ENCODE assay signal across 14 mouse cellular contexts in the genomic region with DNA sequence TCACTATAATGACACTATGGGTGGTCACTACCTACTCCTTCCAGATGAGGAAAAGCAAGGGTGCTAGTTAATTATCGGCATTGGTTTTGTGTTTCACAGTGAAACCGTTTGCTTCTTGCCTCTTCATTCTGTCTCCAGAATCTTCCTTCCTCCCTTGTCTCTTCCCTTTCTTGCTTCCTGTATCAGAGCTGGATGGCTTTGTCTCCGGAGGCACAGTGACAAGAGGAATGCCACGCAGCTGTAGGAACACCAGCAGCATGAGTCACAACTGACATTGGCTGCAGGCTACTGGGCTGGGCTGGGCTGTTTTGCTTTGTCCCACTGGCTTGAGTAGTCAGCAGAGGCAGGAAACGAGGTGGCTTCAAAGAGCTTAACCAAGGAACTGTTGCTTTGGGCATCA. TPM values are rescaled to one million over a fixed set of nuclear protein-coding genes. Genes with fewer than 3 reads are reported as not detected.
DNase-seq lines count a peak whose midpoint lies in the region; ATAC-seq and TF ChIP-seq lines count a peak whose summit lies in the region.
"Had no signal": no experiment of that assay in that cellular context is flagged by ENCODE, and none has a peak within 500 bp of the region (broad histone marks: within the 10 kb centered on the region; RNA-seq: fewer than 3 reads in every experiment).

No protein-coding gene starts in this region.

- H3K79me2 ChIP-seq in heart, adult 2 months (replicated peaks; ENCODE audit: control insufficient read depth, insufficient read depth, low read length): no peaks in the 10 kb centered on the region

- no peak for TF ChIP-seq POLR2A in heart, adult 2 months (IDR thresholded peaks at IDR 0.05; ENCODE audit: insufficient read depth, low read depth, low read length)

- no peak overlapping the region for H3K4me2 ChIP-seq in heart, embryonic 11.5 days
- H3K4me2 ChIP-seq: liver, embryonic 11.5 days; midbrain, embryonic 12.5 days had no signal

- no peak overlapping the region for H3K4me3 ChIP-seq in heart, adult 2 months
- H3K4me3 ChIP-seq in heart, embryonic 11.5 days (ENCODE audit: low read depth, low read length): no peak overlapping the region
- H3K4me3 ChIP-seq in left cerebral cortex, adult 2 months: peak overlapping the region; percentile 22; the same call in 1 of the 2 replicates
- H3K4me3 ChIP-seq: midbrain, embryonic 12.5 days had no signal

- no peak overlapping the region for H3K9ac ChIP-seq in heart, adult 2 months (ENCODE audit: low read depth, low read length)
- no peak overlapping the region for H3K9ac ChIP-seq in heart, embryonic 11.5 days (ENCODE audit: low read depth, low read length)
- H3K9ac ChIP-seq: midbrain, embryonic 12.5 days had no signal

- no peaks in the 10 kb centered on the region for H3K9me3 ChIP-seq in heart, embryonic 11.5 days (replicated peaks; ENCODE audit: control insufficient read depth, low read length)
- H3K9me3 ChIP-seq: midbrain, embryonic 12.5 days had no signal

- 0 out of 2 replicates have a peak, but pooled peaks have one; percentile 24 for TF ChIP-seq EP300 in heart, adult 2 months (IDR thresholded peaks at IDR 0.05; ENCODE audit: insufficient read depth, low read depth, low read length)

- no peak overlapping the region for H3K27ac ChIP-seq in heart, adult 2 months
- H3K27ac ChIP-seq in heart, embryonic 11.5 days (ENCODE audit: low read depth, low read length): no peak overlapping the region
- H3K27ac ChIP-seq in left cerebral cortex, adult 2 months: peak overlapping the region; percentile 93
- H3K27ac ChIP-seq: midbrain, embryonic 12.5 days had no signal

- H3K36me3 ChIP-seq in heart, adult 2 months (ENCODE audit: control insufficient read depth, insufficient read depth, low read length): no peaks in the 10 kb centered on the region
- H3K36me3 ChIP-seq in heart, embryonic 11.5 days (ENCODE audit: control insufficient read depth, insufficient read depth, low read length): no peaks in the 10 kb centered on the region
- H3K36me3 ChIP-seq: midbrain, embryonic 12.5 days had no signal

- intact Hi-C loops in heart, adult 2 months (cut with DNase I): loop anchor here (5.0 kb wide), 1 partner anchor 57 kb away; no protein-coding TSS in a partner anchor
- intact Hi-C loops in left cerebral cortex, adult 2 months (cut with DNase I): loop anchor here (5.0 kb wide), 3 partner anchors 43 to 308 kb away; no protein-coding TSS in a partner anchor
- intact Hi-C loops in left cerebral cortex, postnatal 14 days (cut with DNase I): no loop called here

- no peak for ATAC-seq in heart, embryonic 11.5 days (replicated peaks; ENCODE audit: insufficient number of reproducible peaks, low FRiP score, low TSS enrichment)
- ATAC-seq: Patski had no signal

- H3K4me1 ChIP-seq in heart, adult 2 months (ENCODE audit: control insufficient read depth, insufficient read depth, low read length): peaks cover 2% of the 10 kb centered on the region; the same call in 1 of the 2 replicates
- peaks cover 8% of the 10 kb centered on the region; the same call in 1 of the 2 replicates for H3K4me1 ChIP-seq in heart, embryonic 11.5 days (ENCODE audit: control insufficient read depth, insufficient read depth, low read length)

- 0 out of 2 replicates have a peak, but pooled peaks cover 3% of the 10 kb centered on the region for H3K27me3 ChIP-seq in heart, adult 2 months (ENCODE audit: control insufficient read depth, insufficient read depth, low read length)
- peaks cover 34% of the 10 kb centered on the region for H3K27me3 ChIP-seq in heart, embryonic 11.5 days (ENCODE audit: control insufficient read depth, insufficient read depth, low read length)

- TF ChIP-seq CTCF in heart, adult 2 months (IDR thresholded peaks at IDR 0.05): no peak
- TF ChIP-seq CTCF in left cerebral cortex, adult 2 months (IDR thresholded peaks at IDR 0.05): no peak

- WGBS in heart, adult 2 months: 17% methylated on average over 5 of the region's 5 CpGs
- 30% methylated on average over 5 of the region's 5 CpGs for WGBS in heart, embryonic 11.5 days (ENCODE audit: insufficient replicate concordance)

- peak in 1 of 2 experiments; percentile 43 for DNase-seq in heart, adult 2 months
- DNase-seq in left cerebral cortex, adult 2 months (ENCODE audit: extremely low spot score in 1 of 2, low spot score in 2 of 2): no peak
- DNase-seq in left cerebral cortex, postnatal 14 days (ENCODE audit: low spot score in 2 of 2): no peak
- DNase-seq in adrenal gland, postnatal 25 days: peak; percentile 33
- peak; percentile 29 for DNase-seq in skeletal muscle tissue, adult 2 months (ENCODE audit: low read depth, low spot score)
- no peak for DNase-seq in right cerebral cortex, adult 2 months (ENCODE audit: low spot score in 2 of 2)
- DNase-seq: cerebellum, adult 11-12 months; heart, postnatal 36 days; right cerebral cortex, postnatal 25 days had no signal

RNA-seq across cellular contexts. Expression of a gene that starts 6.4 kb away (rescaled TPM):
- total RNA-seq in heart, adult 2 months (2021): under 1 TPM; 0.36 to 0.47 TPM
- 0.20 and 0.41 TPM in 2 replicates for polyA plus RNA-seq in heart, adult 2 months (2012; rRNA removed)
- not detected in 2 replicates for polyA plus RNA-seq in heart, embryonic 11.5 days (2014; fragmentation: Nextera tagmentation; extraction: Ambion mirVana)
- total RNA-seq in left cerebral cortex, adult 2 months (2021): 10 to 100 TPM; 24.2 to 25.6 TPM
- total RNA-seq in left cerebral cortex, postnatal 14 days (2021): 10 to 100 TPM; 17.9 to 18.5 TPM
- 1.6 and 2.2 TPM in 2 replicates for total RNA-seq in adrenal gland, postnatal 25 days (2021)
- polyA plus RNA-seq: Patski; stomach, embryonic 14.5 days had no signal

Comparison
In these comparisons a context has a peak if more than half of its experiments do, and no peak if none do; other contexts are left out.
1. DNase-seq: peak in adrenal gland, postnatal 25 days (single experiment) and skeletal muscle tissue, adult 2 months (single experiment); none in left cerebral cortex, adult 2 months (0 of 2), left cerebral cortex, postnatal 14 days (0 of 2) and right cerebral cortex, adult 2 months (0 of 2).